Mouse (Mus musculus) neural tube, embryonic 15.5 days (tissue): ENCODE results near the gene Tomm34. TPM values are rescaled to one million over a fixed set of nuclear protein-coding genes. Genes with fewer than 3 reads are reported as not detected.
A peak's percentile ranks its signal among the peaks of the same experiment; 100 is the strongest.
"Not testable (repeated sequence)": the region's sequence is repeated elsewhere in the genome, so short reads cannot be mapped to it uniquely, and the experiment has no call there.

Source experiments
- ATAC-seq: fragments of 200-750 bp; cut with Nextera tagmentation; 2 replicates; pipeline ENCODE4 v1.8.0; 2017; ENCODE audit warnings: mild to moderate bottlenecking, moderate TSS enrichment, moderate library complexity; ENCODE audit not compliant: low FRiP score
- H3K27ac ChIP-seq: fragments of 300-500 bp; sonication (generic); replicated peaks from 2 replicates; pipeline ENCODE4 v1.5.1; 2015; ENCODE audit warnings: mild to moderate bottlenecking, inconsistent platforms
- H3K27me3 ChIP-seq: fragments of 300-500 bp; sonication (generic); replicated peaks from 2 replicates; pipeline ENCODE4 v1.6.1; 2015; ENCODE audit warnings: inconsistent platforms
- H3K36me3 ChIP-seq: fragments of 300-500 bp; sonication (generic); 2 replicates; pipeline ENCODE4 v1.6.1; 2015; ENCODE audit warnings: inconsistent platforms
- H3K4me1 ChIP-seq: fragments of 300-500 bp; sonication (generic); 2 replicates; pipeline ENCODE4 v1.6.1; 2015; ENCODE audit warnings: inconsistent platforms
- H3K4me2 ChIP-seq: fragments of 300-500 bp; sonication (generic); 2 replicates; pipeline ENCODE4 v1.6.1; 2015; ENCODE audit warnings: inconsistent platforms, mild to moderate bottlenecking, moderate library complexity
- H3K4me3 ChIP-seq: fragments of 300-500 bp; sonication (generic); replicated peaks from 2 replicates; pipeline ENCODE4 v1.5.1; 2015; ENCODE audit warnings: mild to moderate bottlenecking, inconsistent platforms
- H3K9ac ChIP-seq: fragments of 300-500 bp; sonication (generic); replicated peaks from 2 replicates; pipeline ENCODE4 v1.6.1; 2015; ENCODE audit warnings: mild to moderate bottlenecking, inconsistent platforms
- H3K9me3 ChIP-seq: fragments of 300-500 bp; sonication (generic); replicated peaks from 2 replicates; pipeline ENCODE4 v1.6.1; 2016; ENCODE audit warnings: inconsistent platforms
- WGBS: fragments of 180-500 bp; shearing (Covaris S2); methylation state at CpG from one replicate; pipeline ENCODE4 v1.1.7; 2015; ENCODE audit warnings: mixed read lengths; 5-methylcytosine and 5-hydroxymethylcytosine counted together
- polyA plus RNA-seq: library from polyadenylated mRNA; unstranded; fragments of >200 nt; fragmentation: Nextera tagmentation; extraction: Ambion mirVana; gene quantifications from 2 replicates; pipeline ENCODE4 v1.2.1, GENCODE M21; 2015

Tomm34 gene
- polyA plus RNA-seq, 1 experiment from 2014 or later: 49.5 TPM

DNA sequence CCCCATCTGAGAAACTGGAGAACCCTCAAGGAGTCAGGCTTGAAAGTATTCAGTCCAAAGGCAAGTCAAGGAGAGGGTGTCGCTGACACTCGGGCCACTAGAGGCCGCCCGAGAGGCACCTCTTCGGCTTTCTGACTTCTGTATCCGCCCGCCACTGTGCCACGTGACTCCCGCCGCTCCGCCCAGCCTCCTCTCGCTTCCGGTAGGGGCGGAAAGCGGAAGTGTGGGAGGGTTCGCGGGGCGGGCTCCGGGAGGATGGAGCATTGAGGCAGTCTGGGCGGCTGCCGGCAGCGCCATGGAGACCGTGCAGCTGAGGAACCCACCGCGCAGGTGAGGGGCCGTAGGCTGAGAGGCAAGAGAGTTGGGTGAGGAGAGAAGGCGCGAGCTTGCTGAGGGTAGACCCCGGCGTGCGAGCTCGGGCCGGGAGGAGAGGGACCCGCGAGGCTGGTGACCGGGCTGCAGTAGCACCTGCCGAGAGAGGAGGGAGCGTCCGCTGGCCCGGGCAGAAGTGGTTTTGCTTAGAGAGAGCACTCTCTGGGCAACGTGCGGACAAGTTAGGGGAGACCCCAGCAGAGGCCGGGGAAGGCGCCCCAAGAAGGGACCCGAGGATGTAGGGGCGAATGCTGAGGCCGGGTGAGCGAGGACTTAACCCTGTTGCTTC lies 3.1 kb upstream of the Tomm34 start:
- Histone ChIP-seq H3K27me3 (no peaks in the 10 kb centered on the region), H3K9me3 (no peaks in the 10 kb centered on the region), H3K27ac (peak overlapping the region; percentile 78), H3K4me2 (peak overlapping the region; percentile 85), H3K4me1 (peaks cover 26% of the 10 kb centered on the region), H3K4me3 (peak overlapping the region; percentile 97), H3K36me3 (0 out of 2 replicates have a peak, but pooled peaks cover 1% of the 10 kb centered on the region), H3K9ac (peak overlapping the region; percentile 91)
- peak; percentile 89 for ATAC-seq
- WGBS: under 1% methylated on average over 48 of the region's 48 CpGs

DNA sequence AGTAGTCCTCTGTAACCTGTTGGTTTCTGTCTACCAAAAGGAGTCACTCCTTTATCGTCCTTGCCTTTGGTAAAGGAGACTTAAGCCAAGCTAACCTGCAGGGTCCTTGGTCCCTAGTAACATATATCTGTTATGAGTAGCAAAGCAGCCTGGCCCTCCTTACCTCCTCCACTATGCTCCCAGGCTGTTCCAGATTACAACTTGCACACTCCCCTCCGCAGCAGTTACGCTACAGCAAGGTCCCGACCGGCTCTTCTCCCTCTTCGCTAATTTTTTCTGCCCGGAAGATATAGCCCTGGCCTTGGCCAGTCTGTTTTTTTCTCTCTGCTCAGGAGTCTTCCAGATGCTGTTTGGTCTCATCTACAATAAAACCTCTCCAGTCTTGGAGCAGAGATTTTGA lies 2.2 kb upstream of the Tomm34 start:
- 87% methylated on average over 7 of the region's 7 CpGs for WGBS
- no peak overlapping the region for H3K4me3 ChIP-seq
- H3K27ac ChIP-seq: no peak overlapping the region
- no peak for ATAC-seq
- H3K27me3 ChIP-seq: no peaks in the 10 kb centered on the region
- no peak overlapping the region for H3K9ac ChIP-seq
- peaks cover 34% of the 10 kb centered on the region for H3K4me1 ChIP-seq
- no peak overlapping the region for H3K4me2 ChIP-seq
- H3K9me3 ChIP-seq: no peaks in the 10 kb centered on the region
- no peaks in the 10 kb centered on the region for H3K36me3 ChIP-seq

DNA sequence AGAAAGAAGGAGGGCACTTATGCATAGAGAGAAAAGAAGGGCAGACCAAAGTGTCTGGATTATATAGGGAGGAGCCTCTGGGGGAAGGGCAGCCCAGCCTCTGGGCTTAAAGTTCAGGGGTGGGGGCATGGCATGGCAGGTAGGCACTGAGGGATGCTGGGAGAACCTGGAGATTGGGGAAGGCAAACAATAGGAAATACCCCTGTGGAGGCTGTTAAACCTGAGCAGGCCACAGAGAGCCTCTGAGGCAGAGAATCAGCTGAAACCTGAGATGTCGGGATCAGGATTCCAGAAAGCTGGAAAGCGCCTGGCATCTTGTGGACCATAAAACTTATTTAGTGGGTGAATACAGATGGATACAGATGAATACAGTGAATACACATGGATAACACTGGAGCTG lies 1.1 kb upstream of the Tomm34 start:
- no peak overlapping the region for H3K4me3 ChIP-seq
- H3K36me3 ChIP-seq: no peaks in the 10 kb centered on the region
- no peak overlapping the region for H3K27ac ChIP-seq
- H3K9ac ChIP-seq: no peak overlapping the region
- WGBS: 75% methylated on average over 2 of the region's 2 CpGs
- no peaks in the 10 kb centered on the region for H3K9me3 ChIP-seq
- H3K4me2 ChIP-seq: no peak overlapping the region
- no peak for ATAC-seq
- H3K27me3 ChIP-seq: no peaks in the 10 kb centered on the region
- peaks cover 36% of the 10 kb centered on the region for H3K4me1 ChIP-seq

DNA sequence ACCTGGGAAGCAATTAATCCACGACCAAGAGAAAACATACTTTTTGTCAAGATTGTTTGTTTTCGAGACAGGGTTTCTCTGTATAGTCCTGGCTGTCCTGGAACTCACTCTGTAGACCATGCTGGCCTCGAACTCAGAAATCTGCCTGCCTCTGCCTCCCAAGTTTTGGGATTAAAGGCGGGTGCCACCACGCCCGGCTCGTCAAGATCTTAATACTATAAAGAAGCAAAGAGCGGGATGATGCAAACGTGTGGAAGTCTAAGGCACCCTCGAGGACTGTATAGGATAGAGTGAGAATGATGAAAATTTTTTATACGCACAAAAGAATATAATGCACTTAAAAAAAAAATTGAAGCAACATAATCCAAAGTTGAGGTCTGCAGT lies 460 bp upstream of the Tomm34 start:
- Histone ChIP-seq H3K4me2 (peak overlapping the region; percentile 91), H3K4me3 (peak overlapping the region; percentile 96), H3K27ac (peak overlapping the region; percentile 89), H3K9ac (peak overlapping the region; percentile 87; the same call in 1 of the 2 replicates), H3K4me1 (peaks cover 36% of the 10 kb centered on the region)
- H3K27me3 ChIP-seq, H3K9me3 ChIP-seq, ATAC-seq, H3K36me3 ChIP-seq: not testable (repeated sequence)
- WGBS: 75% methylated on average over 11 of the region's 11 CpGs

DNA sequence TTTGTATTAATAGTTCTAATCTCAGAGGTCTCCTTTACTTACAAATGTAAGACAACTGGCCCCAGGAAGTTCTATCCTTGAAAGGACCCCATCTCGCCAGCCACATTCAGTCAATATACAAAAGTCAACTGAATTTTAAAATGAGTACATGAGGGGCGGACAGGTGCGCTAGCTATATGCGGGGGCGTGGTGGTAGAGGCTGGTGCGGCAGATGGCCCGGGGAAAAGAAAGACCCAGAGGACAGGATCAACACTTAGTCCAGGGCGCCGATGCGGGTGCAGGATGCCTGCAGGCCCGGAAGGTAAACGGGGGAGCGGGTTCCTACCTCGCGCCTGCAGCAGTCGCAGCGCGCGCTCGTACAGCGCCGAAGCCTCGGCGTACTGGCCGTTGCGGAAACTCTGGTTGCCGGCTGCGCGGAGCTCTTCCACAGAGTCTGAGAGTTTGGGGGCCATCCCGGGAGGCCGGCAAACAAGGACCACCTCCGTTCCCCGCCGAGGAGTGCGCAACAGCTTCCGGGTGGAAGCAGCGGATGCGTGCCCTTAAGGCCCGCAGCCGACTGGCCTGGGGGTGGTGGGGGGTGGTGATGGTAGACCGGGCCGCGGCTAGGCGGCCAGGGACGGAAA lies 716 bp downstream of the Tomm34 start, which contains the start of gene Stk4:
Gene Stk4 (plus strand): TSS at position 181 of the 623 bp plus-strand sequence.
- H3K9me3 ChIP-seq: no peaks in the 10 kb centered on the region
- H3K27ac ChIP-seq: peak within 1 kb of the TSS; percentile 89
- H3K4me3 ChIP-seq: peak within 1 kb of the TSS; percentile 96
- H3K4me2 ChIP-seq: peak within 1 kb of the TSS; percentile 91
- peaks cover 32% of the 10 kb centered on the region for H3K4me1 ChIP-seq
- ATAC-seq: peak; percentile 66
- WGBS: 1% methylated on average over 45 of the region's 45 CpGs
- H3K9ac ChIP-seq: peak within 1 kb of the TSS; percentile 87
- H3K27me3 ChIP-seq: no peaks in the 10 kb centered on the region
- peaks cover 11% of the 10 kb centered on the region for H3K36me3 ChIP-seq

DNA sequence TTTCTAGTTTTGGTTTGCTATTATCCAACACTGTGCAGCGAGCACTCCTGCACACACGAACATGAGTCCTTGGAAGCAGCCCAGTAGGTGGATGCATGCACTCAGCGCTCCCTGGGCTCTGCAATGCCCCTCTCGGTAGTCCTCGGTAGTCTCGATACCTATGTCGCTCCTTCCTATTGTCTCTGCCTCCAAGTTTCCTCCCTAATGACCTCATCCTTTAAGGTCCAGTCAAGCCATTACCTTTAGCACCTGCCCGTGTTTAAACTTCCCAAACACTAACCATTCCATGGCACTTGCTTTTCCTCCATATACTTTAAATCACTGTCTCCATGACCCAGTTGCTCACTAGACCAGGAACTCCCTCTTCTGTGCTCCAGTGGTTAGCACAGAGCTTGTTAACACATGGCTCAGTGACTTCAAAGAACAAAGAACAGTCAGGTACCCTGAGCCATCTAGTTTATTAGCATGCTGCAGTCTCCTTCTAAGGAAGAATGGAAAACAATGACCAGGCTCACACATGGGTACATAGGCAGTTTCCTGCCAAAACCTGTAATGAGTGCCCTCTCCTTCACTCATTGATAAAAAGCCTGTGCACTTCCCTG lies 11.2 kb downstream of the Tomm34 start:
- H3K9me3 ChIP-seq: no peaks in the 10 kb centered on the region
- ATAC-seq: no peak
- no peak overlapping the region for H3K27ac ChIP-seq
- H3K27me3 ChIP-seq: no peaks in the 10 kb centered on the region
- 92% methylated on average over 8 of the region's 8 CpGs for WGBS
- no peaks in the 10 kb centered on the region for H3K4me1 ChIP-seq
- H3K9ac ChIP-seq: no peak overlapping the region
- no peak overlapping the region for H3K4me3 ChIP-seq
- H3K36me3 ChIP-seq: peaks cover 83% of the 10 kb centered on the region
- H3K4me2 ChIP-seq: no peak overlapping the region

DNA sequence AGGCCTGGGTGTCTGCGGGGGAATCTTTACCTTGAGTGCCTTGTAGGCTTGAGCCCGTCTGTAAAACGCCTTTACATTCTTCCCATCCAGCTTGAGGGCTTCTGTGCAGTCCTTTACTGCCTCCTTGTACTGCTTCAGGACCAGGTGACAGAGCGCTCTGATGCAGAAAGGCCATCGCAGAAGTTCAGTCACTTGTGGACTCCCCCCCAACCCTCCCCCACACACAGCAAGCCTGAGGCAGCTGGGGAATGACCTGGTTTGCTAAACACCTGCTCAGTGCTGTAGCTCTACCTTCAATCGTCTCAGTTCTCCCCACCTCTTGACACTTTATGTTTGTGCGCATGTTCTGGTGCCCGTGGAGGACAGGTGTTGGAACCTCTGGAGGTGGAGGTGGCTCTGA lies 16.3 kb downstream of the Tomm34 start:
- Histone ChIP-seq H3K36me3 (peaks cover 71% of the 10 kb centered on the region), H3K9me3 (no peaks in the 10 kb centered on the region), H3K4me3 (no peak overlapping the region), H3K27me3 (no peaks in the 10 kb centered on the region), H3K27ac (no peak overlapping the region), H3K4me2 (no peak overlapping the region), H3K9ac (no peak overlapping the region), H3K4me1 (no peaks in the 10 kb centered on the region)
- no peak for ATAC-seq
- 93% methylated on average over 8 of the region's 8 CpGs for WGBS

DNA sequence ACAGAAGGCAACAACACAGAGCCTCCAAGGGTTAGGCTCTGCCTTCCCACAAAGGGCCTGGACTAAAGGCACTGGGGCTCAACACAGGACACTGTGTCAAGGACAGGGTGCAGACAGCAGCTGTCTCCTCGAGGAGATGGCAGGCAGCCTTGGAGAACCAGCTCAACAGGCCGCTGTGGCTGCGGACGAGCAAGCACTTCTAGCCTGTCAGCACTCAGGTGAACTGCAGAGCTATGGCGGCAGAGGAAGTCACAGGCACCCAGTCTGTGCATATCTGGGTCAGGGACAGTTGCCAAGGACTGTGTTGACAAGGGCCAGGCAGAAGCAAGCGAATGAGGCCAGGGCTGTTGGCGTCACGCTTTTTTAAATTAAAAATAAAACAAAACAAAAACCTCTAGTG lies 17.2 kb downstream of the Tomm34 start:
- H3K4me2 ChIP-seq: no peak overlapping the region
- no peaks in the 10 kb centered on the region for H3K9me3 ChIP-seq
- H3K27ac ChIP-seq: no peak overlapping the region
- H3K4me3 ChIP-seq: no peak overlapping the region
- H3K27me3 ChIP-seq: no peaks in the 10 kb centered on the region
- no peak for ATAC-seq
- H3K36me3 ChIP-seq: peaks cover 62% of the 10 kb centered on the region
- WGBS: 96% methylated on average over 8 of the region's 8 CpGs
- H3K9ac ChIP-seq: no peak overlapping the region
- H3K4me1 ChIP-seq: no peaks in the 10 kb centered on the region

DNA sequence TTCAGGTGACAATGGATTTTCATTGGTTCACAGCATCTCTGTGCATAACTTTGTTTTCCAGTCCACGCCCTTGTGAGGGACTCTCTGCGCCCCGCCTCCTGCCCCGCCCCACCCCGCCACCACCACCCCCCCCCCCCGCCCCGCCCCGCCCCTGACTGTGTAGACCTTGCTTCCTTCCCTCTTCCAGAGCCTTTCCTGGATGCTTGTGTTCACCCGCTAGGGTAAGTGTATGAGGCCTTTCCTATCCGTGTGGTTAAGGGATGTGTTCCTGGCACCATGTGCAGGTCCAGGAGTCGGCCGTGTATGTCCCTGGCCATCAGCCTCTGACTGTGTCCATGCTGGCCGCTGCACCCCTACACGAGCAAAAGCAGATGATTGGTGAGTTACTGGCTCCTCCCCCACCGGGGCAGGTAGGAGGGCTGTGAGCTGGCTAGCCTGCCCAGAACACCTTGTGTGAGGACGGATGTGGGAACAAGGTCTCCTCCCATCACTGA lies 23.7 kb downstream of the Tomm34 start:
- H3K4me3 ChIP-seq: peak overlapping the region; percentile 32
- ATAC-seq: peak; percentile 66
- no peaks in the 10 kb centered on the region for H3K9me3 ChIP-seq

DNA sequence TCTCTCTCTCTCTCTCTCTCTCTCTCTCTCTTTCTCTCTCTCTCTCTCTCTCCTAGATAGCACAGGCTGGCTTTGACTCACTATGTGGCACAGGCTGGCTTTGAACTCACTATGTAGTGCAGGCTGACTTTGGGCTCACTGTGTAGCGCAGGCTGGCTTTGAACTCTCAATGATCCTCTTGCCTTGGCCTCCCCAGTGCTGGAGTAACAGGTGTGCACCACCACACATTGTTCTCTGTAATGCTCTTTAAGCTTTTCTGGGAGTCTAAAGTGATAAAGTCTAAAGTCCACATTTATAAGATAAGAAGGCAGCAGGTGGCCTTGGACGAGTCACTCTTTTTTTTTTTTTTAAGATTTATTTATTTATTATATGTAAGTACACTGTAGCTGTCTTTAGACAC lies 29.4 kb downstream of the Tomm34 start:
- Histone ChIP-seq H3K4me3 (no peak overlapping the region), H3K9me3 (no peaks in the 10 kb centered on the region)

More for the DNA sequence above, 23.7 kb downstream of the Tomm34 start:
- H3K27ac ChIP-seq: no peak overlapping the region
- 1% methylated on average over 14 of the region's 16 CpGs for WGBS
- H3K4me2 ChIP-seq: peak overlapping the region; percentile 51
- no peak overlapping the region; the same call in 1 of the 2 replicates for H3K9ac ChIP-seq
- H3K27me3 ChIP-seq: no peaks in the 10 kb centered on the region
- H3K36me3 ChIP-seq: peaks cover 8% of the 10 kb centered on the region
- H3K4me1 ChIP-seq: peaks cover 3% of the 10 kb centered on the region; the same call in 1 of the 2 replicates

DNA sequence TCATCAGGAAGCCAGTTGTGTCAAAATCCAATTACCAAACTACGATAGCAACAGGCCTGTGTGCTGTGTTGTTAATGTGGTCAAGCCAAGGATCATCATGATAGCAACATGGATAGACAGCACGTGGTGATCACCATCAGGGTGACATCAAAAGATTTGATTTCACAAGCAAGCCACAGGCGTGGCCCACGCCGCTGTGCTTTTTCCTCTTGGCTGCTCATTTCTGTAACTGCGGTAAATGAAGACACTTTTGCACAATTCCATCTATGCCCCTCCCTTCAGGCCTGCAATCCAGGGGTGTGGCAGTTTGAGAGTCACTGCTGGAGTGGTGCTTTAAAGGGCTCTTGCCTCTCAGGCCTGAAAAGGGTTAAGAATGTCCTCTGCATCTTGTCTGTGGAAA lies 30.0 kb downstream of the Tomm34 start:
- ATAC-seq: no peak
- no peak overlapping the region for H3K4me2 ChIP-seq
- no peaks in the 10 kb centered on the region for H3K27me3 ChIP-seq
- H3K4me3 ChIP-seq: no peak overlapping the region
- no peak overlapping the region for H3K9ac ChIP-seq
- WGBS: 86% methylated on average over 6 of the region's 6 CpGs
- no peak overlapping the region for H3K27ac ChIP-seq
- no peaks in the 10 kb centered on the region for H3K36me3 ChIP-seq
- H3K9me3 ChIP-seq: no peaks in the 10 kb centered on the region
- H3K4me1 ChIP-seq: no peaks in the 10 kb centered on the region

More for the DNA sequence above, 29.4 kb downstream of the Tomm34 start:
- ATAC-seq: no peak
- H3K27me3 ChIP-seq: no peaks in the 10 kb centered on the region
- H3K27ac ChIP-seq: no peak overlapping the region
- no peak overlapping the region for H3K9ac ChIP-seq
- H3K36me3 ChIP-seq: no peaks in the 10 kb centered on the region
- 90% methylated on average over 2 of the region's 2 CpGs for WGBS
- no peak overlapping the region for H3K4me2 ChIP-seq
- H3K4me1 ChIP-seq: no peaks in the 10 kb centered on the region
